Mouse (Mus musculus): ENCODE results near the gene Olfr735.
A peak's percentile ranks its signal among the peaks of the same experiment; 100 is the strongest.

Gene Olfr735

GRCm38 (mm10) chr14:50348796-50349195 lies at the start of gene Olfr735:
Gene Olfr735, minus strand, starts transcription at chr14:50348872.
- no peak for DNase-seq

GRCm38 (mm10) chr14:50380863-50381262 lies 32.2 kb upstream of the Olfr735 start, which contains the start of gene Olfr736:
Gene Olfr736, plus strand, starts transcription at chr14:50381163.
- no peak for DNase-seq

- no peak for DNase-seq
Measured at GRCm38 (mm10) chr14:50363561-50363960, 14.9 kb upstream of the Olfr735 start.

GRCm38 (mm10) chr14:50360480-50360879 lies 11.8 kb upstream of the Olfr735 start:
- DNase-seq: no peak

GRCm38 (mm10) chr14:50357593-50357992 lies 8.9 kb upstream of the Olfr735 start, which contains the start of gene Tlr11:
Gene Tlr11, plus strand, starts transcription at chr14:50357914.
- DNase-seq: no peak

- no peak for DNase-seq
Measured at GRCm38 (mm10) chr14:50356725-50357124, 8.1 kb upstream of the Olfr735 start.

GRCm38 (mm10) chr14:50352438-50352837 lies 3.8 kb upstream of the Olfr735 start:
- DNase-seq: peak in 1 of 2 experiments; percentile 19

GRCm38 (mm10) chr14:50326661-50327060 lies 22.0 kb downstream of the Olfr735 start, which contains the start of gene Olfr734:
Gene Olfr734, minus strand, starts transcription at chr14:50326761.
- no peak for DNase-seq

- DNase-seq: no peak
Measured at GRCm38 (mm10) chr14:50301422-50301821, 47.2 kb downstream of the Olfr735 start, which contains the start of gene Olfr733. Gene Olfr733, minus strand, starts transcription at chr14:50301522.

All from spleen, adult 18-20 months (tissue).